Mouse (Mus musculus): ENCODE data around the gene Ttc17.
"Not testable (repeated sequence)": the region's sequence is repeated elsewhere in the genome, so short reads cannot be mapped to it uniquely, and the experiment has no call there.

Ttc17 gene

GRCm38 (mm10) chr2:94406083-94406957, at the start of gene Ttc17:
Gene Ttc17, minus strand, starts transcription at chr2:94406689.
- peak; percentile 95 for DNase-seq (ENCODE audit: low read depth, low spot score)

- no peak for DNase-seq (ENCODE audit: low read depth, low spot score)
Observed at GRCm38 (mm10) chr2:94449643-94450042, 43.2 kb upstream of the Ttc17 start.

GRCm38 (mm10) chr2:94436952-94437351, 30.5 kb upstream of the Ttc17 start:
- DNase-seq (ENCODE audit: low read depth, low spot score), result peak; percentile 36

- peak; percentile 75 for DNase-seq (ENCODE audit: low read depth, low spot score)
Observed at GRCm38 (mm10) chr2:94435481-94435880, 29.0 kb upstream of the Ttc17 start.

- no peak for DNase-seq (ENCODE audit: low read depth, low spot score)
Observed at GRCm38 (mm10) chr2:94434833-94435232, 28.3 kb upstream of the Ttc17 start.

- DNase-seq (ENCODE audit: low read depth, low spot score), result no peak
Observed at GRCm38 (mm10) chr2:94432214-94432613, 25.7 kb upstream of the Ttc17 start.

- DNase-seq (ENCODE audit: low read depth, low spot score), result no peak
Observed at GRCm38 (mm10) chr2:94428456-94428855, 22.0 kb upstream of the Ttc17 start.

GRCm38 (mm10) chr2:94407441-94407840, 952 bp upstream of the Ttc17 start:
- no peak for DNase-seq (ENCODE audit: low read depth, low spot score)

GRCm38 (mm10) chr2:94407021-94407420, 532 bp upstream of the Ttc17 start:
- no peak for DNase-seq (ENCODE audit: low read depth, low spot score)

- peak; percentile 74 for DNase-seq (ENCODE audit: low read depth, low spot score)
Observed at GRCm38 (mm10) chr2:94405397-94406082, 949 bp downstream of the Ttc17 start.

- DNase-seq (ENCODE audit: low read depth, low spot score), result peak; percentile 37
Observed at GRCm38 (mm10) chr2:94404512-94405240, 1.8 kb downstream of the Ttc17 start.

- DNase-seq (ENCODE audit: low read depth, low spot score), result no peak
Observed at GRCm38 (mm10) chr2:94402561-94402960, 3.9 kb downstream of the Ttc17 start.

- DNase-seq (ENCODE audit: low read depth, low spot score), result no peak
Observed at GRCm38 (mm10) chr2:94402096-94402495, 4.4 kb downstream of the Ttc17 start.

GRCm38 (mm10) chr2:94401006-94401405, 5.5 kb downstream of the Ttc17 start:
- DNase-seq (ENCODE audit: low read depth, low spot score), result no peak

- peak; percentile 95 for DNase-seq (ENCODE audit: low read depth, low spot score)
Observed at GRCm38 (mm10) chr2:94398138-94398970, 8.1 kb downstream of the Ttc17 start.

GRCm38 (mm10) chr2:94397453-94397852, 9.0 kb downstream of the Ttc17 start:
- DNase-seq (ENCODE audit: low read depth, low spot score), result no peak

GRCm38 (mm10) chr2:94396325-94396724, 10.2 kb downstream of the Ttc17 start:
- no peak for DNase-seq (ENCODE audit: low read depth, low spot score)

- DNase-seq (ENCODE audit: low read depth, low spot score), result not testable (repeated sequence)
Observed at GRCm38 (mm10) chr2:94391127-94391526, 15.4 kb downstream of the Ttc17 start.

GRCm38 (mm10) chr2:94389000-94389399, 17.5 kb downstream of the Ttc17 start:
- DNase-seq (ENCODE audit: low read depth, low spot score), result no peak

- peak; percentile 75 for DNase-seq (ENCODE audit: low read depth, low spot score)
Observed at GRCm38 (mm10) chr2:94387846-94388245, 18.6 kb downstream of the Ttc17 start.

GRCm38 (mm10) chr2:94384483-94384882, 22.0 kb downstream of the Ttc17 start:
- peak; percentile 92 for DNase-seq (ENCODE audit: low read depth, low spot score)
